Mouse (Mus musculus): ENCODE data around the gene Cic. TPM values are rescaled to one million over a fixed set of nuclear protein-coding genes. Genes with fewer than 3 reads are reported as not detected.

Gene Cic
- polyA plus RNA-seq, 1 experiment from 2014 or later = 30.8 TPM

GRCm38 (mm10) chr7:25243361-25243760 is 24.1 kb upstream of the Cic start:
- WGBS = 88% methylated on average over 4 of the region's 4 CpGs
- Histone ChIP-seq H3K9ac (replicated peaks; ENCODE audit: low read length) (no peak overlapping the region), H3K4me2 (replicated peaks; ENCODE audit: low read depth, low read length) (no peak overlapping the region), H3K36me3 (ENCODE audit: insufficient read depth, low read length) (peaks cover 36% of the 10 kb centered on the region), H3K9me3 (ENCODE audit: low read length) (no peaks in the 10 kb centered on the region), H3K27ac (ENCODE audit: low read length) (0 out of 2 replicates have a peak overlapping the region, but pooled peaks have one; percentile 30), H3K4me3 (ENCODE audit: low read length) (no peak overlapping the region), H3K4me1 (ENCODE audit: insufficient read depth, low read length) (peaks cover 45% of the 10 kb centered on the region), H3K27me3 (ENCODE audit: insufficient read depth, low read length) (no peaks in the 10 kb centered on the region)
- ATAC-seq (ENCODE audit: low FRiP score, low TSS enrichment) = no peak

- peaks cover 36% of the 10 kb centered on the region for H3K36me3 ChIP-seq (ENCODE audit: insufficient read depth, low read length)
- H3K4me1 ChIP-seq (ENCODE audit: insufficient read depth, low read length) = peaks cover 42% of the 10 kb centered on the region
- ATAC-seq (ENCODE audit: low FRiP score, low TSS enrichment) = no peak
- no peak overlapping the region for H3K4me3 ChIP-seq (ENCODE audit: low read length)
- no peaks in the 10 kb centered on the region for H3K27me3 ChIP-seq (ENCODE audit: insufficient read depth, low read length)
- no peak overlapping the region for H3K4me2 ChIP-seq (replicated peaks; ENCODE audit: low read depth, low read length)
- no peak overlapping the region for H3K9ac ChIP-seq (replicated peaks; ENCODE audit: low read length)
- WGBS = 87% methylated on average over 27 of the region's 30 CpGs
- no peak overlapping the region for H3K27ac ChIP-seq (ENCODE audit: low read length)
- H3K9me3 ChIP-seq (ENCODE audit: low read length) = no peaks in the 10 kb centered on the region
These were observed 22.7 kb upstream of the Cic start for GRCm38 (mm10) chr7:25244562-25245369.

DNA sequence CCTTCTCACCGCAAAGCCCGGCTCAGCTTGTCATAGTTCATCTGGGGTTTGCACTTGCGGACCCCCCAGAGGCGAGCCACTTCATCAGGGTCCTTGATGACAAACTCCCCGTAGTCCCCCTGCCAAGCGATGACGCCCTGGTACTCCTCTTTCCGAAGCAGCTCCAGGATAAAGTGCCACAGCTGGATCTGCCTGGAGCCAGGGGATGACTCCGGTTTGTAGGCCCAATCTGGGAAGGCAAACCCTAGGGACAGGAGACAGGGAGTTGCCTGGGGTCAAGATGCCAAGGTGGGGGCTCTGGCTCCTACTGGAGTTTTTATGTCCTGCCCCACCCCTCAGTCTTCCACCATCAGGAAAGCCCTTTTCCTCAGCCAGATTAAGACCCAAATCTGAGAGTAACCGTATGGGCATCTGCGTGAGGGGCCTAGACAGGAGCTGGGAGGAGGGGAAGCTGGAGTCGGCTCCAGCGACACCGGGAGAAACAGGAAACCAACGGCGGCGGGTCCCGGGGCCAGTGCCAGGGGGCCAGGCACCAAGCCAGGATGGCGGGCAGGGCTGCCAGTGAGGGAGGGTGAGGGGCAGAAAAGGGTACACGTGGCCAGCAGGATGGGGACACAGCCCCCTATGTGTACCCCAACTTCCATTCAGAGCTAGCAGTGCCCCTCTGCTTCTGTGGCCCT is 21.3 kb upstream of the Cic start:
- ATAC-seq (ENCODE audit: low FRiP score, low TSS enrichment) = no peak
- H3K36me3 ChIP-seq (ENCODE audit: insufficient read depth, low read length) = peaks cover 36% of the 10 kb centered on the region
- H3K4me1 ChIP-seq (ENCODE audit: insufficient read depth, low read length) = peaks cover 45% of the 10 kb centered on the region
- peak overlapping the region; percentile 99 for H3K27ac ChIP-seq (ENCODE audit: low read length)
- no peaks in the 10 kb centered on the region for H3K9me3 ChIP-seq (ENCODE audit: low read length)
- H3K27me3 ChIP-seq (ENCODE audit: insufficient read depth, low read length) = no peaks in the 10 kb centered on the region
- H3K4me3 ChIP-seq (ENCODE audit: low read length) = peak overlapping the region; percentile 95
- WGBS = 33% methylated on average over 20 of the region's 20 CpGs
- H3K4me2 ChIP-seq (replicated peaks; ENCODE audit: low read depth, low read length) = peak overlapping the region; percentile 95
- peak overlapping the region; percentile 93 for H3K9ac ChIP-seq (replicated peaks; ENCODE audit: low read length)

GRCm38 (mm10) chr7:25246759-25247137 is 20.8 kb upstream of the Cic start:
- WGBS = 14% methylated on average over 4 of the region's 4 CpGs
- Histone ChIP-seq H3K27me3 (ENCODE audit: insufficient read depth, low read length) (no peaks in the 10 kb centered on the region), H3K9me3 (ENCODE audit: low read length) (no peaks in the 10 kb centered on the region), H3K27ac (ENCODE audit: low read length) (peak overlapping the region; percentile 99), H3K36me3 (ENCODE audit: insufficient read depth, low read length) (peaks cover 36% of the 10 kb centered on the region), H3K9ac (replicated peaks; ENCODE audit: low read length) (peak overlapping the region; percentile 93), H3K4me1 (ENCODE audit: insufficient read depth, low read length) (peaks cover 50% of the 10 kb centered on the region), H3K4me2 (replicated peaks; ENCODE audit: low read depth, low read length) (peak overlapping the region; percentile 95), H3K4me3 (ENCODE audit: low read length) (peak overlapping the region; percentile 95)
- no peak for ATAC-seq (ENCODE audit: low FRiP score, low TSS enrichment)

DNA sequence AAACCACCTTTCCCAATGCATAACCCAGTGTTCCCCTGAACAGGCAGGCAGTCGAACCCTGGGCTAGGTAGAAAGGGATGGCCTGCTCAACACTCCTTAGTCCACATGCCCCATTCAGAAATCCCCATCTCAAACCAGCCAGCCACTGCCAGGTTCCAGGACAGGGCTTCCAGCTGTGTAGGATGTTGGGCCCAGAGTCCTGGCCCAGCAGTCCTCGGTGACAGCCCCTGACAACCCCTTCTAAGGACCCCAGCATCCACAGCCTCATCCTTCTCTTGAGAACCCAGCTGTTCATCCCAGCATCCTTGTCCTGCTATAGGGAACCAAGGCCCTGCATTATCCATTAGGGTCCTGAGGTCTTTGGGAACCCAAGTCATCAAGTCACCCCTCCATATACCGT is 20.0 kb upstream of the Cic start:
- no peak for ATAC-seq (ENCODE audit: low FRiP score, low TSS enrichment)
- Histone ChIP-seq H3K36me3 (ENCODE audit: insufficient read depth, low read length) (peaks cover 30% of the 10 kb centered on the region), H3K4me3 (ENCODE audit: low read length) (peak overlapping the region; percentile 95), H3K9me3 (ENCODE audit: low read length) (no peaks in the 10 kb centered on the region), H3K27ac (ENCODE audit: low read length) (peak overlapping the region; percentile 99), H3K4me2 (replicated peaks; ENCODE audit: low read depth, low read length) (peak overlapping the region; percentile 95), H3K9ac (replicated peaks; ENCODE audit: low read length) (peak overlapping the region; percentile 93), H3K27me3 (ENCODE audit: insufficient read depth, low read length) (no peaks in the 10 kb centered on the region), H3K4me1 (ENCODE audit: insufficient read depth, low read length) (peaks cover 55% of the 10 kb centered on the region)
- 11% methylated on average over 3 of the region's 3 CpGs for WGBS

GRCm38 (mm10) chr7:25248018-25248647 is 19.4 kb upstream of the Cic start:
- ATAC-seq (ENCODE audit: low FRiP score, low TSS enrichment) = peak; percentile 4; the same call in 1 of the 2 replicates
- under 1% methylated on average over 18 of the region's 18 CpGs for WGBS
- H3K4me3 ChIP-seq (ENCODE audit: low read length) = peak overlapping the region; percentile 95

DNA sequence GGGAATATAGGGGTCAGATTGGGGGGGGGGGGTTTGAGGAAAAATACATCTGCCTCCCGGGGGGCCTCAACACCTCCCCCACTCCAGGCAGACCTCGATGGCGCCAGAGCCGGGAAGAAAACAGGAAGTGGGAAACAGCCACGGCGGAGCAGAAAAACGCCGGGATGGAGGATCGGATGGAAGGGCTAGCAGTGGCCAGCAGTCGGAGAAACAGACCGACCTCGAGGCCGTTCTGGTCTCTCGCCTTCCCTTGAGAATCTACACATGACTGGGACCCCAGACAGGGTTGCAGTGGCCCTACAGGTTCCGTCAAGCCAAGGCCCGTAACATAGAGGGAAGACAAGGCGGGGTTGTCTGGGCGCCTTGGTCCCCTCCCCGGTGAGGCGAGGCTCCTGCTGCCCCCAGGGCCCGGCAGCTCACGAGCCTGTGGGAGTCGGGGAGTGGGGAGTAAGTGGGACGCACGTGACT is 18.6 kb upstream of the Cic start:
- Histone ChIP-seq H3K4me2 (replicated peaks; ENCODE audit: low read depth, low read length) (peak overlapping the region; percentile 95), H3K4me1 (ENCODE audit: insufficient read depth, low read length) (peaks cover 55% of the 10 kb centered on the region), H3K9ac (replicated peaks; ENCODE audit: low read length) (peak overlapping the region; percentile 93), H3K27ac (ENCODE audit: low read length) (peak overlapping the region; percentile 99), H3K4me3 (ENCODE audit: low read length) (peak overlapping the region; percentile 95), H3K9me3 (ENCODE audit: low read length) (no peaks in the 10 kb centered on the region), H3K36me3 (ENCODE audit: insufficient read depth, low read length) (peaks cover 19% of the 10 kb centered on the region), H3K27me3 (ENCODE audit: insufficient read depth, low read length) (no peaks in the 10 kb centered on the region)
- WGBS = under 1% methylated on average over 23 of the region's 25 CpGs
- ATAC-seq (ENCODE audit: low FRiP score, low TSS enrichment) = peak; percentile 29

More at GRCm38 (mm10) chr7:25248018-25248647, 19.4 kb upstream of the Cic start:
- H3K27ac ChIP-seq (ENCODE audit: low read length) = peak overlapping the region; percentile 99
- peaks cover 24% of the 10 kb centered on the region for H3K36me3 ChIP-seq (ENCODE audit: insufficient read depth, low read length)
- no peaks in the 10 kb centered on the region for H3K27me3 ChIP-seq (ENCODE audit: insufficient read depth, low read length)
- peak overlapping the region; percentile 95 for H3K4me2 ChIP-seq (replicated peaks; ENCODE audit: low read depth, low read length)
- H3K4me1 ChIP-seq (ENCODE audit: insufficient read depth, low read length) = peaks cover 55% of the 10 kb centered on the region
- H3K9ac ChIP-seq (replicated peaks; ENCODE audit: low read length) = peak overlapping the region; percentile 93
- H3K9me3 ChIP-seq (ENCODE audit: low read length) = no peaks in the 10 kb centered on the region

DNA sequence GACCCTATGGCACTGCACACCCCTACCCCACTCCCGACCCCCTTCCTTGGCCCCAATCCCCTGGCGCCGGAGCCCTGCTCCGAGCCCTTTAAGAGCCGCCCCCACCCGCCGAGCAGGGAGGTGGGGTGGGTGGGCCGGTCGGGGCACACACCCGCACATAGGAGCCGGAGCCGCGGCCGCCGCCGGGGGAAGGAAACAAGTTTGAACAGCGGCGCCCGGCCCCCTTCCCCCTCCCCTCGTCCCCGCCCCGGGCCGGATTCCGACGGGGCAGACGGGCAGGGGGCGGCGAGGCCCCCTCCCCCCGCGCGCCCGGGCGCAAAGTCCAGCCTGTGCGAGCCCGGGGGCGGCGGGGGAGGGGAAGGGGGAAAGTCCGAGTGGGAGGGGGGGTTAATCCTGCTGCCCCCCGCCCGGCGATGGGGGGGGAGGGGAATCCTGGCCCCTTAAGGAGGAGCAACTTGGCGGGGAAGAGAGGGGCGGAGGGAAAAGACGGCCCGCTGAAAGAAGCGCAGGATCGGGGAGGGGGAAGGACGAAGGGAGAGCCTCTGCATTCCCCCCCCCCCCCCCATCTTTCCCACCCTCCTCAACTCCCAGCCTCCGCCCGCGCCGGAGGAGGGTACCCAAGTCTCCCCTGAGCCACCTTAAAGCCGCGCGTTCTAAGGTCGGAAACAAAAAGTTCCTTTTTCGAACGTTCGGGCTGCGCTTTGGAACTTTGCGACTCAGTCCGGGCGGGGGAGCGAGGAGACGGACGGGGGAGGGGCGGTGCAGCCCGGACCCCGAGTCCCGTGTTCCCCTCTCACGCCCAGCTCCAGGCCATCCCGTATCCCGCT is 18.0 kb upstream of the Cic start:
- H3K4me1 ChIP-seq (ENCODE audit: insufficient read depth, low read length) = peaks cover 51% of the 10 kb centered on the region
- under 1% methylated on average over 47 of the region's 73 CpGs for WGBS
- H3K9ac ChIP-seq (replicated peaks; ENCODE audit: low read length) = peak overlapping the region; percentile 93

More for the DNA sequence above, 18.0 kb upstream of the Cic start:
- Histone ChIP-seq H3K4me3 (ENCODE audit: low read length) (peak overlapping the region; percentile 95), H3K4me2 (replicated peaks; ENCODE audit: low read depth, low read length) (peak overlapping the region; percentile 95), H3K27ac (ENCODE audit: low read length) (peak overlapping the region; percentile 99), H3K9me3 (ENCODE audit: low read length) (no peaks in the 10 kb centered on the region), H3K36me3 (ENCODE audit: insufficient read depth, low read length) (peaks cover 13% of the 10 kb centered on the region), H3K27me3 (ENCODE audit: insufficient read depth, low read length) (no peaks in the 10 kb centered on the region)
- ATAC-seq (ENCODE audit: low FRiP score, low TSS enrichment) = peak; percentile 71
